Mouse (Mus musculus): ENCODE data around the gene Pcyt2. TPM values are rescaled to one million over a fixed set of nuclear protein-coding genes. Genes with fewer than 3 reads are reported as not detected.

Gene Pcyt2
- total and polyA plus RNA-seq, 3 experiments, result 86.7 to 87.3 TPM; not detected in 1

- peak; percentile 17; the same call in 1 of the 2 replicates for TF ChIP-seq MEF2A (IDR thresholded peaks at IDR 0.05; ENCODE audit: extremely low read depth, insufficient replicate concordance, low read depth, low read length, poor library complexity, severe bottlenecking)
- peak; percentile 90 to 99 for TF ChIP-seq POLR2A (IDR thresholded peaks at IDR 0.05; ENCODE audit: control insufficient read depth in 1 of 2, insufficient read depth in 1 of 2, low read depth in 1 of 2, low read length in 2 of 2, poor library complexity in 1 of 2)
- TF ChIP-seq ELF1 (IDR thresholded peaks at IDR 0.05; ENCODE audit: low read depth, low read length), result peak; percentile 95
- peak; percentile 84; the same call in 1 of the 2 replicates for TF ChIP-seq BHLHE40 (IDR thresholded peaks at IDR 0.05; ENCODE audit: borderline replicate concordance, low read depth, low read length)
- TF ChIP-seq POLR2AphosphoS2 (IDR thresholded peaks at IDR 0.05; ENCODE audit: low read length), result peak; percentile 86; the same call in 1 of the 2 replicates
Observed at GRCm38 (mm10) chr11:120572752-120573584, 44.8 kb downstream of the Pcyt2 start, which contains the start of gene P4hb (continued).

GRCm38 (mm10) chr11:120572417-120572751 lies 45.4 kb downstream of the Pcyt2 start:
- TF ChIP-seq MAFK (IDR thresholded peaks at IDR 0.05; ENCODE audit: borderline replicate concordance, low read depth, low read length) (no peak), TAL1 (IDR thresholded peaks at IDR 0.05; ENCODE audit: low read length) (no peak), POLR2AphosphoS5 (IDR thresholded peaks at IDR 0.05; ENCODE audit: borderline replicate concordance, low read depth, low read length) (no peak), BHLHE40 (IDR thresholded peaks at IDR 0.05; ENCODE audit: borderline replicate concordance, low read depth, low read length) (no peak), ZMIZ1 (IDR thresholded peaks at IDR 0.05; ENCODE audit: low read depth, low read length) (no peak), MAZ (IDR thresholded peaks at IDR 0.05; ENCODE audit: low read depth, low read length) (no peak), NRF1 (IDR thresholded peaks at IDR 0.05; ENCODE audit: insufficient read depth, low read depth, low read length, poor library complexity, severe bottlenecking) (no peak), MYC (IDR thresholded peaks at IDR 0.05; ENCODE audit: low read depth, low read length) (no peak; the same call in 1 of the 2 replicates), ZKSCAN1 (IDR thresholded peaks at IDR 0.05; ENCODE audit: low read depth, low read length) (no peak), USF2 (IDR thresholded peaks at IDR 0.05; ENCODE audit: borderline replicate concordance in 1 of 2, insufficient read depth in 1 of 2, low read depth in 1 of 2, low read length in 2 of 2) (no peak), ELF1 (IDR thresholded peaks at IDR 0.05; ENCODE audit: low read depth, low read length) (no peak), POLR2AphosphoS2 (IDR thresholded peaks at IDR 0.05; ENCODE audit: low read length) (no peak), E2F4 (IDR thresholded peaks at IDR 0.05; ENCODE audit: borderline replicate concordance, low read depth, low read length) (no peak), USF1 (IDR thresholded peaks at IDR 0.05; ENCODE audit: low read depth, low read length) (no peak), KAT2A (conservative IDR thresholded peaks at IDR 0.05; ENCODE audit: low read depth, low read length) (no peak)
- peaks cover 44% of the 10 kb centered on the region for H3K79me2 ChIP-seq (ENCODE audit: control insufficient read depth, insufficient read depth, low read length, poor library complexity)
- peaks cover 15 to 28% of the 10 kb centered on the region in 2 experiments for H3K36me3 ChIP-seq (ENCODE audit: control insufficient read depth in 1 of 2, insufficient read depth in 2 of 2, low read length in 2 of 2)
- H3K27ac ChIP-seq (ENCODE audit: control insufficient read depth, low read depth, low read length), result peak overlapping the region; percentile 70
- no peaks in the 10 kb centered on the region for H3K9me3 ChIP-seq (replicated peaks; ENCODE audit: insufficient read depth, low read length)
- no peak for DNase-seq (ENCODE audit: low read depth, low spot score)
- H3K9ac ChIP-seq (ENCODE audit: control insufficient read depth, low read depth, low read length, poor library complexity, severe bottlenecking), result peak overlapping the region; percentile 81
- peak overlapping the region; percentile 85 to 94 for H3K4me3 ChIP-seq (ENCODE audit: control insufficient read depth in 1 of 2, insufficient read depth in 1 of 2, low read depth in 2 of 2, low read length in 2 of 2)
- H3K4me1 ChIP-seq (ENCODE audit: control insufficient read depth in 1 of 2, insufficient read depth in 2 of 2, low read length in 2 of 2), result peaks cover 5 to 16% of the 10 kb centered on the region in 2 experiments
- H3K27me3 ChIP-seq (ENCODE audit: control insufficient read depth in 1 of 2, insufficient read depth in 2 of 2, low read length in 2 of 2), result no peaks in the 10 kb centered on the region

All from MEL (cell line).